Mouse (Mus musculus) lung, embryonic 14.5 days (tissue): ENCODE results near the gene Wfikkn1. TPM values are rescaled to one million over a fixed set of nuclear protein-coding genes. Genes with fewer than 3 reads are reported as not detected.

Experiments used
- ATAC-seq: fragments of 200-750 bp; cut with Nextera tagmentation; 2 replicates; pipeline ENCODE4 v1.8.0; 2017; ENCODE audit warnings: mild to moderate bottlenecking, moderate TSS enrichment, moderate library complexity; ENCODE audit not compliant: insufficient read depth
- DNase-seq: peaks from one replicate; pipeline ENCODE4 v3.0.0-alpha.2; 2015
- H3K27ac ChIP-seq: fragments of 300-500 bp; sonication (generic); 2 replicates; pipeline ENCODE4 v1.5.1; 2014; ENCODE audit warnings: low read depth, mild to moderate bottlenecking, moderate library complexity
- H3K27me3 ChIP-seq: fragments of 300-500 bp; sonication (generic); 2 replicates; pipeline ENCODE4 v1.6.1; 2014; ENCODE audit warnings: low read length, control low read depth; ENCODE audit not compliant: insufficient read depth
- H3K36me3 ChIP-seq: fragments of 300-500 bp; sonication (generic); 2 replicates; pipeline ENCODE4 v1.6.1; 2014; ENCODE audit warnings: control low read depth; ENCODE audit not compliant: insufficient read depth
- H3K4me1 ChIP-seq: fragments of 300-500 bp; sonication (generic); 2 replicates; pipeline ENCODE4 v1.6.1; 2014; ENCODE audit warnings: antibody characterized with exemption, control low read depth; ENCODE audit not compliant: insufficient read depth
- H3K4me2 ChIP-seq: fragments of 300-500 bp; sonication (generic); 2 replicates; pipeline ENCODE4 v1.6.1; 2014; ENCODE audit warnings: mild to moderate bottlenecking
- H3K4me3 ChIP-seq: fragments of 300-500 bp; sonication (generic); 2 replicates; pipeline ENCODE4 v1.5.1; 2014; ENCODE audit warnings: low read depth, low read length
- H3K9ac ChIP-seq: fragments of 300-500 bp; sonication (generic); 2 replicates; pipeline ENCODE4 v1.6.1; 2014
- H3K9me3 ChIP-seq: fragments of 300-500 bp; sonication (generic); 2 replicates; pipeline ENCODE4 v1.6.1; 2016; ENCODE audit warnings: low read depth, low read length, control low read depth
- CTCF ChIP-seq: IDR thresholded peaks from 2 replicates; pipeline ENCODE4 v1.5.1; 2016; ENCODE audit warnings: antibody characterized with exemption, low read depth
- WGBS: fragments of 180-500 bp; shearing (Covaris S2); extraction: QIAGEN DNeasy Blood & Tissue Kit; methylation state at CpG from one replicate; pipeline ENCODE4 v1.1.7; 2014; 5-methylcytosine and 5-hydroxymethylcytosine counted together
- polyA plus RNA-seq: library from polyadenylated mRNA; unstranded; fragments of >200 nt; fragmentation: Nextera tagmentation; extraction: Ambion mirVana; gene quantifications from 2 replicates; pipeline ENCODE4 v1.2.1, GENCODE M21; 2014

Wfikkn1 gene
- polyA plus RNA-seq, 1 experiment from 2014 or later, result 0.87 TPM

GRCm38 (mm10) chr17:25900193-25900592 lies 19.5 kb upstream of the Wfikkn1 start:
- 97% methylated on average over 1 of the region's 1 CpGs for WGBS
- no peak for TF ChIP-seq CTCF
- no peak overlapping the region for H3K4me2 ChIP-seq

GRCm38 (mm10) chr17:25895891-25896290 lies 15.2 kb upstream of the Wfikkn1 start:
- Histone ChIP-seq H3K36me3 (peaks cover 8% of the 10 kb centered on the region; the same call in 1 of the 2 replicates), H3K27ac (no peak overlapping the region), H3K4me1 (no peaks in the 10 kb centered on the region), H3K9me3 (no peaks in the 10 kb centered on the region), H3K9ac (no peak overlapping the region), H3K4me2 (no peak overlapping the region), H3K4me3 (no peak overlapping the region), H3K27me3 (no peaks in the 10 kb centered on the region)
- ATAC-seq (no peak), DNase-seq (no peak)
- 61% methylated on average over 12 of the region's 12 CpGs for WGBS
- TF ChIP-seq CTCF, result no peak

More at GRCm38 (mm10) chr17:25900193-25900592, 19.5 kb upstream of the Wfikkn1 start:
- no peak for ATAC-seq
- Histone ChIP-seq H3K27ac (no peak overlapping the region), H3K4me3 (no peak overlapping the region), H3K36me3 (peaks cover 11% of the 10 kb centered on the region), H3K27me3 (no peaks in the 10 kb centered on the region), H3K4me1 (no peaks in the 10 kb centered on the region), H3K9ac (no peak overlapping the region), H3K9me3 (no peaks in the 10 kb centered on the region)
- no peak for DNase-seq

GRCm38 (mm10) chr17:25895415-25895814 lies 14.8 kb upstream of the Wfikkn1 start:
- no peak for ATAC-seq
- no peak overlapping the region for H3K4me3 ChIP-seq
- no peaks in the 10 kb centered on the region for H3K4me1 ChIP-seq
- no peak overlapping the region for H3K9ac ChIP-seq
- H3K27me3 ChIP-seq, result no peaks in the 10 kb centered on the region
- WGBS, result 40% methylated on average over 2 of the region's 2 CpGs
- TF ChIP-seq CTCF, result no peak
- H3K36me3 ChIP-seq, result 0 out of 2 replicates have a peak, but pooled peaks cover 5% of the 10 kb centered on the region
- H3K4me2 ChIP-seq, result no peak overlapping the region
- H3K27ac ChIP-seq, result no peak overlapping the region
- H3K9me3 ChIP-seq, result no peaks in the 10 kb centered on the region
- DNase-seq, result no peak

GRCm38 (mm10) chr17:25893975-25894617 lies 13.4 kb upstream of the Wfikkn1 start:
- DNase-seq (peak; percentile 83), ATAC-seq (peak; percentile 44; the same call in 1 of the 2 replicates)
- Histone ChIP-seq H3K4me2 (no peak overlapping the region), H3K27ac (no peak overlapping the region), H3K4me1 (no peaks in the 10 kb centered on the region), H3K4me3 (no peak overlapping the region), H3K27me3 (no peaks in the 10 kb centered on the region), H3K36me3 (peaks cover 12% of the 10 kb centered on the region; the same call in 1 of the 2 replicates), H3K9ac (no peak overlapping the region), H3K9me3 (no peaks in the 10 kb centered on the region)
- TF ChIP-seq CTCF, result peak; percentile 90
- 24% methylated on average over 2 of the region's 2 CpGs for WGBS

- Histone ChIP-seq H3K4me3 (no peak overlapping the region), H3K27me3 (no peaks in the 10 kb centered on the region), H3K9ac (no peak overlapping the region), H3K4me2 (no peak overlapping the region), H3K27ac (no peak overlapping the region), H3K4me1 (no peaks in the 10 kb centered on the region), H3K36me3 (peaks cover 41% of the 10 kb centered on the region), H3K9me3 (no peaks in the 10 kb centered on the region)
- ATAC-seq (no peak), DNase-seq (no peak)
- 79% methylated on average over 3 of the region's 3 CpGs for WGBS
- TF ChIP-seq CTCF, result no peak
Observed at GRCm38 (mm10) chr17:25888837-25889236, 8.2 kb upstream of the Wfikkn1 start.

GRCm38 (mm10) chr17:25887467-25887866 lies 6.8 kb upstream of the Wfikkn1 start:
- no peak overlapping the region for H3K9ac ChIP-seq
- H3K27me3 ChIP-seq, result no peaks in the 10 kb centered on the region
- H3K4me2 ChIP-seq, result no peak overlapping the region
- no peaks in the 10 kb centered on the region for H3K9me3 ChIP-seq
- H3K4me1 ChIP-seq, result no peaks in the 10 kb centered on the region
- H3K36me3 ChIP-seq, result peaks cover 54% of the 10 kb centered on the region
- WGBS, result 74% methylated on average over 10 of the region's 10 CpGs
- no peak; the same call in 1 of the 2 replicates for ATAC-seq
- TF ChIP-seq CTCF, result no peak
- peak; percentile 66 for DNase-seq
- H3K4me3 ChIP-seq, result no peak overlapping the region
- H3K27ac ChIP-seq, result no peak overlapping the region

- Histone ChIP-seq H3K9me3 (no peaks in the 10 kb centered on the region), H3K9ac (no peak overlapping the region), H3K27ac (no peak overlapping the region), H3K4me1 (no peaks in the 10 kb centered on the region), H3K27me3 (no peaks in the 10 kb centered on the region), H3K4me3 (no peak overlapping the region), H3K36me3 (peaks cover 61% of the 10 kb centered on the region), H3K4me2 (no peak overlapping the region)
- DNase-seq (no peak), ATAC-seq (no peak)
- no peak for TF ChIP-seq CTCF
Observed at GRCm38 (mm10) chr17:25886806-25887205, 6.1 kb upstream of the Wfikkn1 start.
